Mouse (Mus musculus): ENCODE results near the gene Btbd3. TPM values are rescaled to one million over a fixed set of nuclear protein-coding genes. Genes with fewer than 3 reads are reported as not detected.

Gene Btbd3
- polyA plus RNA-seq, 1 experiment from 2014 or later, result 29.2 TPM

- H3K4me1 ChIP-seq (replicated peaks), result no peaks in the 10 kb centered on the region
- WGBS, result 85% methylated on average over 2 of the region's 2 CpGs
- no peak overlapping the region for H3K4me2 ChIP-seq (replicated peaks)
- H3K36me3 ChIP-seq, result no peaks in the 10 kb centered on the region
- H3K9ac ChIP-seq (replicated peaks), result no peak overlapping the region
- no peak overlapping the region for H3K27ac ChIP-seq
- H3K27me3 ChIP-seq, result no peaks in the 10 kb centered on the region
- H3K9me3 ChIP-seq, result no peaks in the 10 kb centered on the region
- no peak for ATAC-seq
- H3K4me3 ChIP-seq (replicated peaks), result no peak overlapping the region
Observed at GRCm38 (mm10) chr2:138587335-138587734, 331.0 kb downstream of the Btbd3 start.

- Histone ChIP-seq H3K4me3 (replicated peaks) (no peak overlapping the region), H3K27ac (no peak overlapping the region), H3K27me3 (no peaks in the 10 kb centered on the region), H3K4me1 (replicated peaks) (no peaks in the 10 kb centered on the region), H3K9me3 (no peaks in the 10 kb centered on the region), H3K36me3 (no peaks in the 10 kb centered on the region), H3K4me2 (replicated peaks) (no peak overlapping the region), H3K9ac (replicated peaks) (no peak overlapping the region)
- 91% methylated on average over 7 of the region's 7 CpGs for WGBS
- no peak for ATAC-seq
Observed at GRCm38 (mm10) chr2:138587795-138588545, 331.6 kb downstream of the Btbd3 start.

- H3K4me1 ChIP-seq (replicated peaks), result no peaks in the 10 kb centered on the region
- no peaks in the 10 kb centered on the region for H3K27me3 ChIP-seq
- H3K9me3 ChIP-seq, result no peaks in the 10 kb centered on the region
- no peak overlapping the region for H3K4me2 ChIP-seq (replicated peaks)
- no peak overlapping the region for H3K27ac ChIP-seq
- H3K9ac ChIP-seq (replicated peaks), result no peak overlapping the region
- H3K36me3 ChIP-seq, result no peaks in the 10 kb centered on the region
- no peak for ATAC-seq
- H3K4me3 ChIP-seq (replicated peaks), result no peak overlapping the region
- 49% methylated on average over 3 of the region's 3 CpGs for WGBS
Observed at GRCm38 (mm10) chr2:138589105-138589504, 332.7 kb downstream of the Btbd3 start.

- Histone ChIP-seq H3K4me3 (replicated peaks) (no peak overlapping the region), H3K36me3 (no peaks in the 10 kb centered on the region), H3K4me1 (replicated peaks) (no peaks in the 10 kb centered on the region), H3K4me2 (replicated peaks) (no peak overlapping the region), H3K9me3 (no peaks in the 10 kb centered on the region), H3K27me3 (no peaks in the 10 kb centered on the region), H3K9ac (replicated peaks) (no peak overlapping the region), H3K27ac (no peak overlapping the region)
- WGBS, result 80% methylated on average over 1 of the region's 1 CpGs
- no peak for ATAC-seq
Observed at GRCm38 (mm10) chr2:138590307-138590706, 333.9 kb downstream of the Btbd3 start.

- H3K4me2 ChIP-seq (replicated peaks), result no peak overlapping the region
- no peak overlapping the region for H3K27ac ChIP-seq
- no peaks in the 10 kb centered on the region for H3K9me3 ChIP-seq
- H3K36me3 ChIP-seq, result no peaks in the 10 kb centered on the region
- no peaks in the 10 kb centered on the region for H3K4me1 ChIP-seq (replicated peaks)
- ATAC-seq, result no peak
- H3K27me3 ChIP-seq, result no peaks in the 10 kb centered on the region
- no peak overlapping the region for H3K9ac ChIP-seq (replicated peaks)
- H3K4me3 ChIP-seq (replicated peaks), result no peak overlapping the region
Observed at GRCm38 (mm10) chr2:138612361-138612760, 356.0 kb downstream of the Btbd3 start.

- Histone ChIP-seq H3K4me2 (replicated peaks) (no peak overlapping the region), H3K27ac (no peak overlapping the region), H3K9ac (replicated peaks) (no peak overlapping the region), H3K36me3 (no peaks in the 10 kb centered on the region), H3K4me1 (replicated peaks) (0 out of 2 replicates have a peak, but pooled peaks cover 5% of the 10 kb centered on the region), H3K9me3 (no peaks in the 10 kb centered on the region), H3K27me3 (no peaks in the 10 kb centered on the region), H3K4me3 (replicated peaks) (no peak overlapping the region)
- no peak for ATAC-seq
- WGBS, result 90% methylated on average over 5 of the region's 5 CpGs
Observed at GRCm38 (mm10) chr2:138617501-138617900, 361.1 kb downstream of the Btbd3 start.

All from midbrain, embryonic 13.5 days (tissue).